Mouse (Mus musculus): Measurements from ENCODE around the gene Myo6.

Myo6 gene

GRCm38 (mm10) chr9:80237184-80237799 lies 72.5 kb downstream of the Myo6 start:
- DNase-seq (ENCODE audit: low spot score): no peak

- DNase-seq (ENCODE audit: low spot score): no peak
Measured at GRCm38 (mm10) chr9:80241719-80242118, 76.9 kb downstream of the Myo6 start.

- no peak for DNase-seq (ENCODE audit: low spot score)
Measured at GRCm38 (mm10) chr9:80252146-80252545, 87.3 kb downstream of the Myo6 start.

- no peak for DNase-seq (ENCODE audit: low spot score)
Measured at GRCm38 (mm10) chr9:80253241-80253640, 88.4 kb downstream of the Myo6 start.

- DNase-seq (ENCODE audit: low spot score): no peak
Measured at GRCm38 (mm10) chr9:80256561-80256960, 91.7 kb downstream of the Myo6 start.

- DNase-seq (ENCODE audit: low spot score): no peak
Measured at GRCm38 (mm10) chr9:80258396-80258795, 93.6 kb downstream of the Myo6 start.

- no peak for DNase-seq (ENCODE audit: low spot score)
Measured at GRCm38 (mm10) chr9:80260905-80261304, 96.1 kb downstream of the Myo6 start.

GRCm38 (mm10) chr9:80262367-80263026 lies 97.7 kb downstream of the Myo6 start:
- DNase-seq (ENCODE audit: low spot score): no peak

- no peak for DNase-seq (ENCODE audit: low spot score)
Measured at GRCm38 (mm10) chr9:80266086-80266485, 101.3 kb downstream of the Myo6 start.

GRCm38 (mm10) chr9:80266507-80266906 lies 101.7 kb downstream of the Myo6 start:
- DNase-seq (ENCODE audit: low spot score): no peak

GRCm38 (mm10) chr9:80269596-80269995 lies 104.8 kb downstream of the Myo6 start:
- DNase-seq (ENCODE audit: low spot score): no peak

- DNase-seq (ENCODE audit: low spot score): peak; percentile 39
Measured at GRCm38 (mm10) chr9:80272951-80273350, 108.1 kb downstream of the Myo6 start.

- DNase-seq (ENCODE audit: low spot score): no peak
Measured at GRCm38 (mm10) chr9:80275053-80275771, 110.4 kb downstream of the Myo6 start.

GRCm38 (mm10) chr9:80275772-80276134 lies 110.9 kb downstream of the Myo6 start:
- DNase-seq (ENCODE audit: low spot score): no peak

GRCm38 (mm10) chr9:80277157-80277556 lies 112.3 kb downstream of the Myo6 start:
- DNase-seq (ENCODE audit: low spot score): peak; percentile 15

- no peak for DNase-seq (ENCODE audit: low spot score)
Measured at GRCm38 (mm10) chr9:80277770-80278169, 112.9 kb downstream of the Myo6 start.

GRCm38 (mm10) chr9:80280724-80281123 lies 115.9 kb downstream of the Myo6 start:
- DNase-seq (ENCODE audit: low spot score): no peak

- DNase-seq (ENCODE audit: low spot score): no peak
Measured at GRCm38 (mm10) chr9:80282426-80282825, 117.6 kb downstream of the Myo6 start.

- no peak for DNase-seq (ENCODE audit: low spot score)
Measured at GRCm38 (mm10) chr9:80284539-80285174, 119.8 kb downstream of the Myo6 start.

- no peak for DNase-seq (ENCODE audit: low spot score)
Measured at GRCm38 (mm10) chr9:80286845-80287244, 122.0 kb downstream of the Myo6 start.

- peak; percentile 83 for DNase-seq (ENCODE audit: low spot score)
Measured at GRCm38 (mm10) chr9:80293056-80293584, 128.3 kb downstream of the Myo6 start.

GRCm38 (mm10) chr9:80296086-80296485 lies 131.3 kb downstream of the Myo6 start:
- no peak for DNase-seq (ENCODE audit: low spot score)

- no peak for DNase-seq (ENCODE audit: low spot score)
Measured at GRCm38 (mm10) chr9:80299031-80299430, 134.2 kb downstream of the Myo6 start.
